Mouse (Mus musculus): ENCODE measurements at regions not wholly inside any gene's neighbourhood (a gene's known extent, or its start where the extent isn't known, plus 50 kb on each side); places are given as distances from the start of the nearest gene placed in this dataset.
"Not testable (repeated sequence)": the region's sequence is repeated elsewhere in the genome, so short reads cannot be mapped to it uniquely, and the experiment has no call there.

GRCm38 (mm10) chr13:70199087-70199486 lies 396.9 kb downstream of the Med10 start:
- no peak for DNase-seq (ENCODE audit: low spot score in 2 of 2)

GRCm38 (mm10) chr13:70205334-70205733 lies 403.1 kb downstream of the Med10 start:
- no peak for DNase-seq (ENCODE audit: low spot score in 2 of 2)

GRCm38 (mm10) chr13:70210158-70210557 lies 408.0 kb downstream of the Med10 start:
- DNase-seq (ENCODE audit: low spot score in 2 of 2), result no peak

- DNase-seq (ENCODE audit: low spot score in 2 of 2), result no peak
These were observed 410.8 kb downstream of the Med10 start for GRCm38 (mm10) chr13:70213017-70213416.

- DNase-seq (ENCODE audit: low spot score in 2 of 2), result no peak
These were observed 411.4 kb downstream of the Med10 start for GRCm38 (mm10) chr13:70213622-70214021.

- no peak for DNase-seq (ENCODE audit: low spot score in 2 of 2)
These were observed 411.9 kb downstream of the Med10 start for GRCm38 (mm10) chr13:70214022-70214654.

- DNase-seq (ENCODE audit: low spot score in 2 of 2), result no peak
These were observed 413.9 kb downstream of the Med10 start for GRCm38 (mm10) chr13:70216134-70216533.

- no peak for DNase-seq (ENCODE audit: low spot score in 2 of 2)
These were observed 415.4 kb downstream of the Med10 start for GRCm38 (mm10) chr13:70217429-70218133.

GRCm38 (mm10) chr13:70223485-70223884 lies 413.9 kb downstream of the Ice1 start:
- DNase-seq (ENCODE audit: low spot score in 2 of 2), result no peak

GRCm38 (mm10) chr13:70227167-70227566 lies 410.3 kb downstream of the Ice1 start:
- DNase-seq (ENCODE audit: low spot score in 2 of 2), result no peak

- DNase-seq (ENCODE audit: low spot score in 2 of 2), result no peak
These were observed 403.3 kb downstream of the Ice1 start for GRCm38 (mm10) chr13:70233896-70234799.

- DNase-seq (ENCODE audit: low spot score in 2 of 2), result no peak
These were observed 393.8 kb downstream of the Ice1 start for GRCm38 (mm10) chr13:70243598-70244157.

- DNase-seq (ENCODE audit: low spot score in 2 of 2), result no peak
These were observed 377.4 kb downstream of the Ice1 start for GRCm38 (mm10) chr13:70260003-70260496.

- DNase-seq (ENCODE audit: low spot score in 2 of 2), result no peak
These were observed 373.8 kb downstream of the Ice1 start for GRCm38 (mm10) chr13:70263654-70264053.

- not testable (repeated sequence) for DNase-seq (ENCODE audit: low spot score in 2 of 2)
These were observed 360.5 kb downstream of the Ice1 start for GRCm38 (mm10) chr13:70276884-70277378.

GRCm38 (mm10) chr13:70277667-70278591 lies 359.5 kb downstream of the Ice1 start:
- no peak for DNase-seq (ENCODE audit: low spot score in 2 of 2)

GRCm38 (mm10) chr13:70281051-70281847 lies 356.2 kb downstream of the Ice1 start:
- peak; percentile 2 to 3 for DNase-seq (ENCODE audit: low spot score in 2 of 2)

GRCm38 (mm10) chr13:70282731-70283130 lies 354.7 kb downstream of the Ice1 start:
- DNase-seq (ENCODE audit: low spot score in 2 of 2), result no peak

GRCm38 (mm10) chr13:70283231-70283630 lies 354.2 kb downstream of the Ice1 start:
- no peak for DNase-seq (ENCODE audit: low spot score in 2 of 2)

GRCm38 (mm10) chr13:70292713-70293112 lies 344.7 kb downstream of the Ice1 start:
- no peak for DNase-seq (ENCODE audit: low spot score in 2 of 2)

Data from spleen, postnatal 36 days (tissue).